Mouse (Mus musculus) embryonic facial prominence, embryonic 11.5 days (tissue): Measurements from ENCODE around the gene Olfr322. TPM values are rescaled to one million over a fixed set of nuclear protein-coding genes. Genes with fewer than 3 reads are reported as not detected.

ENCODE experiments used
- ATAC-seq: fragments of 200-750 bp; cut with Nextera tagmentation; replicated peaks from 2 replicates; pipeline ENCODE4 v1.8.0; 2017; ENCODE audit warnings: low read depth; ENCODE audit not compliant: insufficient number of reproducible peaks, low FRiP score, low TSS enrichment
- DNase-seq: peaks from one replicate; pipeline ENCODE4 v3.0.0-alpha.2; 2015; ENCODE audit warnings: low spot score
- H3K27ac ChIP-seq: fragments of 300-500 bp; sonication (generic); replicated peaks from 2 replicates; pipeline ENCODE4 v1.5.1; 2014; ENCODE audit warnings: mild to moderate bottlenecking, low read depth, low read length, control low read depth
- H3K27me3 ChIP-seq: fragments of 300-500 bp; sonication (generic); 2 replicates; pipeline ENCODE4 v1.6.1; 2014; ENCODE audit warnings: mild to moderate bottlenecking, low read length, moderate library complexity, mixed read lengths; ENCODE audit not compliant: control insufficient read depth, insufficient read depth
- H3K36me3 ChIP-seq: fragments of 300-500 bp; sonication (generic); replicated peaks from 2 replicates; pipeline ENCODE4 v1.6.1; 2014; ENCODE audit warnings: low read depth, mild to moderate bottlenecking, low read length, moderate library complexity, mixed read lengths; ENCODE audit not compliant: control insufficient read depth, insufficient read depth
- H3K4me1 ChIP-seq: fragments of 300-500 bp; sonication (generic); 2 replicates; pipeline ENCODE4 v1.6.1; 2014; ENCODE audit warnings: low read length, mixed read lengths; ENCODE audit not compliant: control insufficient read depth, insufficient read depth
- H3K4me2 ChIP-seq: fragments of 300-500 bp; sonication (generic); 2 replicates; pipeline ENCODE4 v1.6.1; 2014; ENCODE audit warnings: low read depth, mild to moderate bottlenecking, control low read depth, low read length, moderate library complexity
- H3K4me3 ChIP-seq: fragments of 300-500 bp; sonication (generic); 2 replicates; pipeline ENCODE4 v1.5.1; 2014; ENCODE audit warnings: low read depth, low read length, control low read depth
- H3K9ac ChIP-seq: fragments of 300-500 bp; sonication (generic); replicated peaks from 2 replicates; pipeline ENCODE4 v1.6.1; 2014; ENCODE audit warnings: mild to moderate bottlenecking, control low read depth, low read length
- H3K9me3 ChIP-seq: fragments of 300-500 bp; sonication (generic); replicated peaks from 2 replicates; pipeline ENCODE4 v1.6.1; 2016; ENCODE audit warnings: mild to moderate bottlenecking, low read length, inconsistent platforms, mixed read lengths; ENCODE audit not compliant: control insufficient read depth
- WGBS: fragments of 180-500 bp; shearing (Covaris S2); extraction: QIAGEN DNeasy Blood & Tissue Kit; methylation state at CpG from one replicate; pipeline ENCODE4 v1.1.7; 2014; 5-methylcytosine and 5-hydroxymethylcytosine counted together
- polyA plus RNA-seq: library from polyadenylated mRNA; unstranded; fragments of >200 nt; fragmentation: Nextera tagmentation; extraction: Ambion mirVana; gene quantifications from 2 replicates; pipeline ENCODE4 v1.2.1, GENCODE M21; 2014

The Olfr322 gene
- polyA plus RNA-seq, result not detected in 2 replicates

GRCm38 (mm10) chr11:58658596-58658995, at the start of gene Olfr322:
Gene Olfr322, plus strand, starts transcription at chr11:58658782.
- H3K4me2 ChIP-seq, result no peak within 1 kb of the TSS
- no peaks in the 10 kb centered on the region for H3K9me3 ChIP-seq
- ATAC-seq (no peak), DNase-seq (no peak)
- no peaks in the 10 kb centered on the region for H3K36me3 ChIP-seq
- no peak within 1 kb of the TSS for H3K9ac ChIP-seq
- no peaks in the 10 kb centered on the region for H3K27me3 ChIP-seq
- H3K4me3 ChIP-seq, result no peak within 1 kb of the TSS
- H3K27ac ChIP-seq, result no peak within 1 kb of the TSS
- H3K4me1 ChIP-seq, result no peaks in the 10 kb centered on the region
- WGBS, result 85% methylated on average over 4 of the region's 4 CpGs

GRCm38 (mm10) chr11:58613359-58613758, 45.2 kb upstream of the Olfr322 start:
- DNase-seq (no peak), ATAC-seq (no peak)
- H3K9ac ChIP-seq, result no peak overlapping the region
- H3K4me1 ChIP-seq, result no peaks in the 10 kb centered on the region
- no peak overlapping the region for H3K4me2 ChIP-seq
- 81% methylated on average over 3 of the region's 3 CpGs for WGBS
- H3K27ac ChIP-seq, result no peak overlapping the region
- H3K9me3 ChIP-seq, result no peaks in the 10 kb centered on the region
- no peaks in the 10 kb centered on the region for H3K36me3 ChIP-seq
- H3K4me3 ChIP-seq, result no peak overlapping the region
- no peaks in the 10 kb centered on the region for H3K27me3 ChIP-seq

- Histone ChIP-seq H3K27me3 (no peaks in the 10 kb centered on the region), H3K4me3 (no peak overlapping the region)
These were observed 44.1 kb upstream of the Olfr322 start for GRCm38 (mm10) chr11:58614526-58614925.

DNA sequence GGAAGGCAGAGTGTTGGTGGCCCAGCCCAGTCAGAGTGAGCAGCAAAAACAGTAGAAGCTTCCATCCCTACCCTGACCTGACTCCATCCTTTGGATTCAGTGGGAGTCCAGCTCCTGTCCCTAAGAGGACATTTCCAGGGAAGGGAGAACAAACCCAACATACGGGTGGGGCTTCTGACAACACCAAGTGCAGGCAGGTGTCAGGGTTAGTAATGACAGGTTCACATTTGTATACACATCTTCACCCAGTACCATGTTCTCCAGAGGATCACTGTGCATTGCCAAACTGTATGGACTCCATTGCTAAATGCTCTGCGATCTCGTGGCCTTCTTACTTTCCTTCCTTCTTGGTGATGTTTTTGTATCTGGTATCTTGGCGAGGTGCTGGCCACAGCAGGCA, 42.6 kb upstream of the Olfr322 start, which contains the start of gene 2210407C18Rik:
Gene 2210407C18Rik, minus strand, starts transcription at position 101 of the 400 bp plus-strand sequence.
- Histone ChIP-seq H3K27me3 (no peaks in the 10 kb centered on the region), H3K9me3 (no peaks in the 10 kb centered on the region), H3K4me3 (no peak within 1 kb of the TSS), H3K9ac (no peak within 1 kb of the TSS), H3K4me1 (no peaks in the 10 kb centered on the region), H3K36me3 (no peaks in the 10 kb centered on the region), H3K4me2 (no peak within 1 kb of the TSS), H3K27ac (no peak within 1 kb of the TSS)
- ATAC-seq (no peak), DNase-seq (no peak)
- WGBS, result 76% methylated on average over 4 of the region's 4 CpGs

More at GRCm38 (mm10) chr11:58614526-58614925, 44.1 kb upstream of the Olfr322 start:
- H3K4me1 ChIP-seq, result no peaks in the 10 kb centered on the region
- H3K27ac ChIP-seq, result no peak overlapping the region
- DNase-seq (no peak), ATAC-seq (no peak)
- no peaks in the 10 kb centered on the region for H3K36me3 ChIP-seq
- H3K9me3 ChIP-seq, result no peaks in the 10 kb centered on the region
- no peak overlapping the region for H3K9ac ChIP-seq
- no peak overlapping the region for H3K4me2 ChIP-seq

DNA sequence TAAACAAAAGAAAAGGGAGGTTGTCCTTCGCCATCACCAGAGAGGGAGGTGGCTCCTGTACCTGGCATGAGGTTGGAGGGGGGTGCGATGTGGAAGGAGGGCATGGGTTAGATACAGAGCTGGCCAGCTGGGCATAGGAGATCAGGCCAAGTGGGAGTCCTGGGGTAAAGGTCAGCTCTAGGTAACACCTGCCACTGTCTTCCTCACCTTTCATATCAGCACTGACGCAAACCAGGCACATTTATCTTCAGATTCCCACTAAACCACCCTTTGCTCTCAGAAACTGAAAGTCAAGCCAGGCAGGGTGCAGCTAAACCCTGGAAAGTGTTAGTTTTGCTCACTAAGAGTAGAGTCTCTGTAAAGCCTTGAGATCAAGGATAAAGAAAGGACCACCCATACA, 40.2 kb upstream of the Olfr322 start:
- WGBS, result 76% methylated on average over 3 of the region's 3 CpGs
- Histone ChIP-seq H3K4me1 (no peaks in the 10 kb centered on the region), H3K9me3 (no peaks in the 10 kb centered on the region), H3K4me3 (no peak overlapping the region), H3K4me2 (no peak overlapping the region), H3K27me3 (no peaks in the 10 kb centered on the region), H3K27ac (no peak overlapping the region), H3K36me3 (no peaks in the 10 kb centered on the region), H3K9ac (no peak overlapping the region)
- ATAC-seq, result no peak
- DNase-seq, result no peak

DNA sequence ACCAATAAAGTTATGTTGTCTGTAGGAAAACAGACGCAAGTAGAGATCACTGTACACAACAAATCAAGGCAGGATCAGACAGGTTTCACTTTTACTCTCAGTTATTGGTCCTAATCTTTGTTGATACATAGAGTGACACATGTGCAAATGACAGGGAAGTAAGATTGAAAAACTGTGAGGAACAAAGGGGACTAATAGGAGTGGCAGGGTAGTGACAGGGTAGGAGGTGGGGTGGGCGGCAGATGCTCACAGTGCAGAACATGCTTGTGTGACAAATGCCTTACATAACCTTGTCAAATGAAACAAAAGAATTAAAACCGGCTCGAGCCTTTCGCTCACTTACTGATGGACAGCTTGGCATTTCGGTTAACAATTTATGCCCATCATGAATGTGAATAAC, 39.8 kb upstream of the Olfr322 start:
- Histone ChIP-seq H3K27ac (no peak overlapping the region), H3K27me3 (no peaks in the 10 kb centered on the region), H3K36me3 (no peaks in the 10 kb centered on the region), H3K4me3 (no peak overlapping the region), H3K9me3 (no peaks in the 10 kb centered on the region), H3K4me1 (no peaks in the 10 kb centered on the region), H3K9ac (no peak overlapping the region), H3K4me2 (no peak overlapping the region)
- DNase-seq (no peak), ATAC-seq (no peak)
- 72% methylated on average over 6 of the region's 6 CpGs for WGBS

DNA sequence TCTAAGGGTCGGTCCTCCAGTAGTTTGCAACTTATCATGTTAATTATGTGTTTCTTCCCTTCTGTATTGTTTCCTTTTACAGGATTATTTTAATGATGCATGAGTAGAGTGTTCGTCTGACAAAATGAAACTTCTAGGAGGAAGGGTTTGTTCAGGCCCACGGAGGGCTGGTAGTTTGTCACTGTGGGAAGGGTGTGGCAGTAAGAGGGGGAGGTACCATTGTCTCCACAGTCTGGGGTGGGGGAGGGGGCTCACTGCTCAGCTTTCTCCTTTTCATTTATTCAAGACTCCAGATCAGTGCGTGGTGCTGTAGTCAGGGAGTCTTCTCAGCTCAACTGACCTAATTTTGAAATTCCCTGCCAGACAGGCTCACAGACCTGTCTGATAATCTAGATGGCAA, 32.4 kb upstream of the Olfr322 start:
- Histone ChIP-seq H3K4me3 (no peak overlapping the region), H3K27me3 (no peaks in the 10 kb centered on the region), H3K4me1 (no peaks in the 10 kb centered on the region), H3K9ac (no peak overlapping the region), H3K36me3 (no peaks in the 10 kb centered on the region), H3K4me2 (no peak overlapping the region), H3K27ac (no peak overlapping the region), H3K9me3 (no peaks in the 10 kb centered on the region)
- WGBS, result 73% methylated on average over 4 of the region's 4 CpGs
- DNase-seq (no peak), ATAC-seq (no peak)

- DNase-seq (no peak), ATAC-seq (no peak)
- no peak within 1 kb of the TSS for H3K4me3 ChIP-seq
- H3K36me3 ChIP-seq, result no peaks in the 10 kb centered on the region
- no peak within 1 kb of the TSS for H3K4me2 ChIP-seq
- no peak within 1 kb of the TSS for H3K9ac ChIP-seq
- 85% methylated on average over 5 of the region's 5 CpGs for WGBS
- H3K27me3 ChIP-seq, result no peaks in the 10 kb centered on the region
- H3K27ac ChIP-seq, result no peak within 1 kb of the TSS
- H3K9me3 ChIP-seq, result no peaks in the 10 kb centered on the region
- no peaks in the 10 kb centered on the region for H3K4me1 ChIP-seq
These were observed 28.2 kb upstream of the Olfr322 start, which contains the start of gene Olfr323 for GRCm38 (mm10) chr11:58630401-58630800. Gene Olfr323, minus strand, starts transcription at chr11:58630501.
